Mouse (Mus musculus) WW6 (cell line): ENCODE data around the gene Tpsg1.
A peak's percentile ranks its signal among the peaks of the same experiment; 100 is the strongest.

ENCODE experiments used
- DNase-seq: peaks from one replicate; pipeline ENCODE4 v3.0.0-alpha.2; 2013; ENCODE audit warnings: low read depth, low spot score

Gene Tpsg1

DNA sequence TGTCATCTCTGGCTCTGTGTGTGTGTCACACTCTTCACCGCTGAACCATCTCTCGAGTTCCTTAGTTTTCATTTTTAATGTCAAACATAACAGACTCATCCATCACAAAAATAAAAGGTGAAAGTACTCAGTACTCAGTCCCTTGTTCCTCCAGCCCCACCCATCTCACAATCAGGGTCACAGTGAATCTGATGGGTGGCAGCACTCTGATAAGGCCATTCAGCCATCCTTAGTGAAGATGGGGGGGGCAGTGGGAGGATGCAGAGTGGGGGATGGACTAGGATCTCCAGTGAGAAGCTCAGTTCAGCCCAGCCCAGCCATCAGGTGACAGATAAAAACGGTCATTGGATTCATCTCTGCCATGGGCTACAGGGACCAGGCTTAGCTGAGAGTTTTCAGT is at the start of gene Tpsg1:
TSS of gene Tpsg1 (plus strand) at position 301 of the 400 bp plus-strand sequence.
- no peak for DNase-seq

DNA sequence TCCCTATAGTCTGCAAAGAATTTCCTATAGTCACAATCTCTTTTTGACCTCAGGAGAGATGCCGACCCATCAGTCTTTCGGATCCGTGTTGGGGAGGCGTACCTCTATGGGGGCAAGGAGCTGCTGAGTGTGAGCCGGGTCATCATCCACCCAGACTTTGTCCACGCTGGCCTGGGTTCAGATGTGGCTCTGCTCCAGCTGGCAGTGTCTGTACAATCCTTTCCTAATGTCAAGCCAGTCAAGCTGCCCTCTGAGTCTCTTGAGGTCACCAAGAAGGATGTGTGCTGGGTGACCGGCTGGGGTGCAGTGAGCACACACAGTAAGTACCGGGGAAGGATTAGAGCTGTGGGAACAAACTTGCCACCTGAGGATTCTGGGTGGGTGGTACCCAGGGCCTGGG is 48.3 kb upstream of the Tpsg1 start:
- no peak for DNase-seq

DNA sequence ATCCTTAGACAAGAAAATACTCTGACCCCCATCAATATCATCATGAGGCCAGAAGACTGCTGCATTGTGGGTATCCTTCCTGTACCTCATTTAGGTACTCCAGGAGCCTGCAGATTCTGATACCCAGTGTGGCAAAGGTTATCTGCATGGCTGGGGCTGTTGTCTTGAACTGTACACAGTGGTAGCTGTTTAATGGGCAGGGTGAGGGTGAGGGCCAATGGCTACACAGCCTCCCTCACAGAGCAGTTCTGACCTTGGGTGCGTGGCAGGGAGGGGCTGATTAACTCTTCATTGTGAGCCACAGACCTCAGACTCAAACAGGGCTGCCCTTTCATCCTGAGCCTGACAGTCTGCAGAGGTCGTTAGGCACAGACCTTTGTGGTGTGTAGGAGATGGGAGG is 46.1 kb upstream of the Tpsg1 start:
- no peak for DNase-seq

DNA sequence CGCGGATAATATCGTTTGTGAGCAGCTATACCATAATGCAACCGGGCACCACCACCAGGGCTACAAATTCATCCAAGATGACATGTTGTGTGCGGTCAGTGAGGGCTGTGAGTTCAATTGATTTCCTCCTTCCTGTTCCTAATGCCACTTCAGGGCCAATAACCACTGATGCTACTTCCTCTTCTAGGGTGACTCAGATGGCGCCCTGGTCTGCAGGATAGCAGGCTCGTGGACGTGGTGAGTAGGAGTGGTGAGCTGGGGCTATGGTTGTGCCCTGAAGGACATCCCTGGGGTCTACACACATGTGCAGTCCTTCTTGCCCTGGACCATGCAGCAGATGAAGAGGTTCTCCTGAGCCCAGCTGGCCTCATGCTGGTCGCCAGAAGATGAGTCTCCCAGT is 36.8 kb upstream of the Tpsg1 start:
- no peak for DNase-seq

DNA sequence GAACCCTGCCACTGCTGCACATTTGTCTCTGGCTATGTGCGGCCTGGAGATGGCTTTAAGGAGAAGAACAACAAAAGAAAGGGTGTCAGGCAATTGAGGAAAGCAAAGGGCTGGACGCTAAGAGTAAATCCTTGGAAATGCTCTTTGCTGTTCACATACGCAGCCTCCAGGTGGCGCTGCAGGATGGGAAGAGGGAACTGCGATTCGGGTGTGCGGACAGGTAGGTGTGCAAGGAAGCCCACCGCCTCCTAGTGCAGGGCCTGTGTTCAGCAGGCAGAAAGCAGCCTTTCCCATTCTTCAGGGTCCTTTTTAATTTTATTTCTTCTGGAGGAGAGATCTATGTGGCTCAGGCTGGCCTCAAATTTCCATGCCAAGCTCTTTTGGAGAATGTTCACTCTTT is 35.1 kb upstream of the Tpsg1 start:
- peak; percentile 45 for DNase-seq

DNA sequence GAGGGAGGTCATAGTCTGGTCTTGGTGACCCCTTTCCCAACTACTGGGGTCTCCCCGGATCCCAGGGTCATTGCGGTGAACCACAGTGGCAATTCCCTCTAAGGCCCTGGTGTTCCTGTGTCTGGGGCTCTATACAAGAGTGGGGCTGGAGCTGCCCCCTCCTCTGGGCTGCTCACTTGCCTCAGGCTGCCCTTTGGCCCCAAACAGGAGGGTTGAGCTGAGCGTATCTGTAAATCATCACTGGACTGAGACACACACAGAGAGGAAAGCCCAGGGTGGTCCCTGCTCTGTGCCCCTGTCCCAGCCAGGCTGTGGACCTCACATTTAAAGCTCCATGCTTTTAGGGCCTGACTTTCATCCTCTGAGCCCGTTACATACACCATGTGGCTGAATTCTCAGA is 30.9 kb upstream of the Tpsg1 start:
- no peak for DNase-seq

DNA sequence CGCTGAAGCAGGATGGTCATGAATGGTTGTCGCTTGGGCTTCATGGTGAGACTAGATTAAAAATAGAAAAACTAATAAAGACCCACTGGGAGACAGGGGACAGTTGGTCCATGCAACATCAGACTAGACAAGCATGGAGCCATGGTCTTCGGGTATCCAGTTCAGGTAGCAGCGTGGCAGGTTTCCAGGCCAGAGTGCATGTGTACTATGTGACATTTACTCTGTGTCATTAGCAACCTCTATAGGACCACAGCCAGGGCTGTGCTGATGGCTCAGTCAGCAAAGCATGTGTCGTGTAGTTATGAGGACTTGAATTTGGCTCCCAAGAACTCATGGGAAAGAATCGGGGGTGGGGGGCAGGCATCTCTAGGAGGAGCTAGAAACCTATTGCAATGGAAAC is 29.1 kb upstream of the Tpsg1 start:
- DNase-seq, result no peak

DNA sequence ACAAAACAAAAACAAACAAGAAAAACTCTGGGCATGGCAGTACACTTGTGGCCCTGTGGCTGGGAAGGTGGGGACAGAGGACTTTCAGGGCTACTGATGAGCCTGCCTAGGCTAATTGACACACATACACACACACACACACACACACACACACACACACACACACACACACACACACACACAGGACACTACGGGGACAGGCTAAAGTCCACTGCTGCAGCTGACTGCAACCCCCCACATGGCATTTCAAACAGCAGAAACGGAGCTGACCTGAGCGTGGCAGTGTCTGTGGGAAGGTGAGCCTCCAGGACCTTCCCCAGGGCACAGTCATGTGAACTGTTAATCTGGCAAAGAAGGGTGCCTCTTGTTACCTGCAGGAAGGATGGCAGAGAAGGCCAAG is 27.6 kb upstream of the Tpsg1 start:
- no peak for DNase-seq

DNA sequence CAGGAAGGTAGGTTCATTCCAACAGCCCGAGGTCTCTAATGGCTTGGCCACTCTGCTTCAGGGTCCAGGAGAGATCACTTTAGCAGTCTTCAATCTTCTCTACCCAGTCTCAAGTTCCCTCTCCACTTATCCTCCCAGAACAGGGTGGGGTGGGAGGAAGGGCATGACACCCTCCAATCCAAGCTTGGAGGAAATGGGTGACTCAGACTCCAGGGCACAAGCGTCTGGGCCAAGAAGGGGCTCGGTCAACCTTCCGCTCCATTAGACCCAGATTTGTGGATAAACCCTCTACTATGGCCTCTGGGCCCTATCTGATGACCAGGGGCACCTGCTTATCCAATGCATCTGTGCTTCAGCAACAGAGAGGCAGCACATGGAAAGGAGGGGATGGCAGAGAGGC is 23.6 kb upstream of the Tpsg1 start, which contains the start of gene Tpsab1:
TSS of gene Tpsab1 (minus strand) at position 101 of the 400 bp plus-strand sequence.
- DNase-seq, result no peak

DNA sequence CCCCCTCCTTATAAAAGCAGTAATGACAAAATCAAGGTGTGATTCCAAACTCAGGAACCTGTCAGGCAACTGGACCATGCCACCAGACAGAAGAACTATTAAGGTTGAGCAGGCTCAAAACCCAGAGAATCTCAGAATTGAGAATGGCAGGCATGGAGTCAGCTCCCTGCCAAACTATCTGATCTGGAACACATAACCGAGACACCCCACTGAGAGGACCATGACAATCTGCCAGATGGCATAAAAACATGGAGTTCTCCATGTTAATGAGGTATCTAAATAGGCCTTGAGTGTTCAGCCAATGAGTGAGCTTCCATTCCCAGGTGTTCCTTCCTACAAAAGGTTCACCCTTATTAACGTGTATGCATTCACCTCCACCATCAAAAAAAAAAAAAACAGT is 7.8 kb upstream of the Tpsg1 start:
- no peak for DNase-seq

DNA sequence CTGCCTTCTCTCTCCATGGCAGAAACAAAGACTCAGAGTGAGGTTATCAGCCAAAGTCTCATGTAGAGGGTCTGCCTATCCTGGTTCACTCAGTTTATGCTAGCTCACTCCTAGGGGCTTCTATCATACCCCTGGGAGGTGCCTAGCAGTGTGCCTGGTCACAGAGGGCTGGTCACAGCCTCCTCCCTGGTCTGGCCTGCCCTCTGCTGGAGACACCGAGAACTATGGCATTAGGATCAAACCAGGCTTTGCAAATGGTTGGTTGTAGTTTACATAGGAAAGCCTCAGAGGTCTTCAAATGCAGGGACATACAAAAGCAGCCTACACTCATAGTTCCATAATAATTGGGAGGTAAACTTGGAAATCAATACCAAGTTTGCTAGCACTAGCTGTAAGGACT is 5.3 kb upstream of the Tpsg1 start:
- peak; percentile 47 for DNase-seq

DNA sequence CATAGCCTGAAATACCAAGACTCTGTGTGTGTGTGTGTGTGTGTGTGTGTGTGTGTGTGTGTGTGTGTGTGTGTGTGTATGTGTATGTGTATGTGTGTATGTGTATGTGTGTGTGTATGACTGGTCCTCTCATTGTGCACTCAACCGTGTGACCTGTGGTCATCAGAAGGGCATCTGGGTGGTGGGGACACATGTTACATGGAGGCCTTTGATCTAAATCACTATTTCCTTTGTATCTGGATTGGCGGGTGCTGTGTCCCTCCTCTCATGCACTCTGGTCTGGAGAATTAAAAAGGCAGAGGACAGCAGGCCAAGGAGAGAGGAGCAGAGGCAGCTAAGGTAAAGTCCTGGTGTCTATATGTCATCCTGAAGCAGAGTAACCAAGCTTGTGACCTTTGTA is 3.1 kb upstream of the Tpsg1 start, which contains the start of gene Tpsb2:
TSS of gene Tpsb2 (plus strand) at position 301 of the 400 bp plus-strand sequence.
- no peak for DNase-seq

DNA sequence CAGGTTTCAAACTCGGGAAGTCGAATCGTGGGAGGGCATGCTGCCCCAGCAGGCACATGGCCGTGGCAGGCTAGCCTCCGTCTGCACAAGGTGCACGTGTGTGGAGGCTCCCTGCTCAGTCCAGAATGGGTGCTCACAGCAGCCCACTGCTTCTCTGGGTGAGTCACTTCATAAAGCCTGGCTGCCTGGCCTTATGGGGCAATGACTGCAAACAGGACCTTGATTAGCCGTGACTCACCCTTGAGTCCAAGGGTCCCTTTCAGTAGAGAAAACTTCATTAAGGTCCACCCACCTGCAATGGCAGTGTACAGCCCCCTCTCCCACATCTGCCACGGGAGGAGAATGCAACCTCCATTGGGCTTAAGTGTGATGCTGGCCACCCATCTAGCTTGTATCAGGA is 3.4 kb downstream of the Tpsg1 start:
- DNase-seq, result no peak

DNA sequence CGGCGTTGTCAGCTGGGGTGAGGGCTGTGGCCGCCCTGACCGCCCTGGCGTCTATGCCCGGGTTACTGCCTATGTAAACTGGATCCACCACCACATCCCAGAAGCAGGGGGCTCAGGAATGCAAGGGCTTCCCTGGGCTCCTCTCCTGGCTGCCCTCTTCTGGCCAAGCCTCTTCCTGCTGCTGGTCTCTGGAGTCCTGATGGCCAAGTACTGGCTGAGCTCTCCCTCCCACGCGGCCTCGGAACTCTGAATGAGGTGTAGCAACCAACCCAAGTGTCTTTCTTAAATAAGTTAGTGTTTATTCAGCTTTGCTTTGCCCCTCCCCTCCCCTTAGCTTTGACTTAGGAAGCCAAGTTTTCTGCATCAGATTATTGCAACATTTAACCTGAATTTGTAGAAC is 4.9 kb downstream of the Tpsg1 start:
- no peak for DNase-seq

DNA sequence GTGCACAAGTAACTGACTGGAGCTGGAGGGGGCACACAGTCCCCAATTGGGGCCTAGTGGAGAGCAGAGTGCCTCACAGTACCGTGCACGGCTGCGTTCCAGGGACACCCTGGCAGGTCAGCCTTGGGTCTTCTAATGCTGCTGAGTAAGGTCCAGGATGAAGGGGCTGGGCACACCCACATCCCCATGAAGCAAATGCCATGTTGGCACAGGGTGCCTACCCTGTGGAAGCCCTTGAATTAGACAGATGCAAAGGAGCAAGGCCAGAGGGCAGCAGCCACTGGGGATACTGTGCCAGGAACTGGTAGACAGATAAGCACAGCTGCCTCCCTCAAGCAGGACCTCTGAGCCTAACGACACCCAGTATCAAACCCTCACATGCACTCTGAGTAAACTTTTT is 25.5 kb downstream of the Tpsg1 start:
- DNase-seq, result no peak

DNA sequence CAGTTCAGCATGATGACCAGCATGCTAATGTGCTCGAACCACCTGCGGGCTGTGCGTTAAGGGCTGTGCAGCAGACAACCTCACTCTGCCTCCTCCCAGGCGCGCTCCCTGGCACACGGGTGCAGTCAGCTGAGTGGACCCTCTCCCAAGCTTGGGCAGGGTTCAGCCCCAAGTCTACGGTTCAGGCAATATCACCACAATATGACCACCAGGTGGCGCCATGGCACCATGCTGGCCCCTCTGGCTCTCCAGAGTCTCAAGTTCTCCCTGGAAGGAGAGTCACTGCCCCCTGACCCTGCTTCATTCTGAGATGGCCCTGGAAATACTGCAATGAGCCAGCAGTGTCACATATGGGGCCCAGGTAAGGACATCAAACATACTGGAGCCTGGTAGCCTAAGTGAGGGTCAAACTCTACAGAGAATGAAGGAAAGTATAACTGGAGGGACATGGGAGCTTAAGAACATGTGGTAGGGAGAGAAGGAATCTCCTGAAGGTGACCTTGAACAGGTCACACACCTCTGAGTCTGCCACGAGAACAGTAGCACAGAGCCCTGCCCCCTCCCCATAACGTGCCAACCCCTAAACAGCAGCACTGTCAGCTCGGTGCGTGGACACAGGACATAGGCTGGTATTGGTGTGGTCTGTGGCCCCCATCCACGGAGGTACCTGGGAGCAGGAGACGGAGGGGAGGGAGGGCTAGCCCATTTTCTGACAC is 28.9 kb downstream of the Tpsg1 start:
- DNase-seq, result peak; percentile 49

DNA sequence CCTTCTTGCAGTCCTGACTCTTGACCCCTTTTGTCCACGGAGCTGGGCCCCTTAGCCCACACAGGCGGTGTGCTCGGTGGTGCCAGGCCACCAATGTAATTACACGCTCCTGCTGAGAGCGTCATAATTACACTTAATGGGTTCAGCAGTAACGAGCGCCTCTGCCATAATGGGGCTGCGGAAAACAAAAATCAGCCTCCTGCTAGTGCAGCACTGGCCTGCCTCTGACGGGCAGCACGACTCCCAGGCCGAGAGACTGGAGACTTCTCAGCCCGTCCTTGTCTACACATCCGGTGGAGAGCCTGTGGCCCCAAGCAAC is 29.4 kb downstream of the Tpsg1 start:
- no peak for DNase-seq

DNA sequence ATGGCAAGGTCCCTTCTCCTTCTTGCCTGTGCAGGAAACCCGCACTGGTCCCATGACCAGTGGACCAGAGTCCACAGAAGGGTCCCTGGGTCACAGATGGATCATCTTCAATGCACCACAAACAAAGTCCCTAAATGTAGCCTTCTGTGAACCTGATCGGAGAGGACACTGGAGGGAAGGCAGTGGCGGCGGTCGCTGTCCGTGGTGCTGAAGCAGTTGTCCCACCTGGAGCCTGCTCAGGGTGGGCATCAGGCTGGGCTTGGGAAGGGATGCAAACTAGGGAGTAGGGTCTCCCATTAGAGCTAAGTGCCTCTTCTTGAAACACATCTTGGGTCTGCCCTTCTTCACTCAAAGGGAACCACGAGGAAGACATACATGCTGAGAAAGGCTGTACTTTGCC is 31.4 kb downstream of the Tpsg1 start:
- no peak for DNase-seq

DNA sequence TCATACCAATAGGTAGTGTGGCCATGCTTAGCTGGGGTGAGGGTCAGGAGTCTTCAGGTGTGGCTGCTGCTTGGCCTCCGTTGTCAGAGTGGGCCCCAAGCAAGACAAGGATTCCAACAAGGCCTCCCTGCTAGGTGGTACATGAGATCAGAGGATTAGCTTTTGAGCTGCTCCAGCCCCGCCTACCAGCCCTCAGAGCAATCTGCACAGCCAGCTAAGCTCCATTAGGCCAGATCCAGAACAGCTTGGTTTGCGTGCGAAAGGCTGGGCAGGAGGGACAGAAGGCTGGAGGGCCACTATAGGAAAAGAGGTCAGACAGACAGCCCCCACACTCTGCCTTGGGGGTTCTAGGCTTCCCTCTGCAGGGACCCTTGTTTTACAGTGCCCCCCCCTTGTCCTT is 32.4 kb downstream of the Tpsg1 start:
- no peak for DNase-seq

DNA sequence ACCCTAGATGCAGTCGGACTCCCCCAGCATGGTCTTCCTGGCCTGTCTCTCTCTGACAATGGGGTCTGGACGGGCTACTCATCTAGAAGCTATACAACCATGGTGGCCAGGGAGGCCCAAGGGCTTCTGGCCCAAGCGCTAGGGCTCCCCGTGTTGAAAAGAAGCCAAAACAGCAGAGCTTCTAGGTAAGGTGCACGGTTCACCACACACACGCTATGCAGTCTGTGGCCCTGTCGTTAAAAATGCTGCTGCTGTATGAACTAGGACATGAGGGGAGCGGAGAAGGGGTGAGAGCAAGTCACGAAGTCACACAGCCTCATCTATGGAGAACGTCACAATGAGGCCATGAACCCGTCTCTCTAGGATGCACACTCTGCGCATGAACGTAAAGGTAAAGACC is 33.2 kb downstream of the Tpsg1 start:
- DNase-seq, result no peak

DNA sequence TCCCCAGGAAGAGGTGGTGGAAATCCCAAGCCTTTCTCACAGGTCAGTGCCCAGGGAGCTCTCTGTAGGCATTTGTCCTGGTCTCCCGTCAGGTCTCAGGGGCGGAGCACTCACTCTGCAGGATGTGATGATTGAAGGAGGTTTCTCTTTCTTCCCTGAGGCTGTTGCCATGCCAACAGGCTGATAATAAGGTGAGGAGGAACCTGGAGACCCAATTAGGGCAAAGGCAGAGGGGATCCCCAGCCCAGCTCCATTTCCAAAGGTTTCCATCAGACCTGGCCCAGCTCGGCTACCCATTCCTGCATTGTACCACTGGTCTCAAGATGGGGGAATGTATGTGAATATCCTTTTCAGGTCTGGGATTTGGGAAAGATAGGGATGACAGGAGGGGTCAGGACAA is 35.1 kb downstream of the Tpsg1 start:
- no peak for DNase-seq

DNA sequence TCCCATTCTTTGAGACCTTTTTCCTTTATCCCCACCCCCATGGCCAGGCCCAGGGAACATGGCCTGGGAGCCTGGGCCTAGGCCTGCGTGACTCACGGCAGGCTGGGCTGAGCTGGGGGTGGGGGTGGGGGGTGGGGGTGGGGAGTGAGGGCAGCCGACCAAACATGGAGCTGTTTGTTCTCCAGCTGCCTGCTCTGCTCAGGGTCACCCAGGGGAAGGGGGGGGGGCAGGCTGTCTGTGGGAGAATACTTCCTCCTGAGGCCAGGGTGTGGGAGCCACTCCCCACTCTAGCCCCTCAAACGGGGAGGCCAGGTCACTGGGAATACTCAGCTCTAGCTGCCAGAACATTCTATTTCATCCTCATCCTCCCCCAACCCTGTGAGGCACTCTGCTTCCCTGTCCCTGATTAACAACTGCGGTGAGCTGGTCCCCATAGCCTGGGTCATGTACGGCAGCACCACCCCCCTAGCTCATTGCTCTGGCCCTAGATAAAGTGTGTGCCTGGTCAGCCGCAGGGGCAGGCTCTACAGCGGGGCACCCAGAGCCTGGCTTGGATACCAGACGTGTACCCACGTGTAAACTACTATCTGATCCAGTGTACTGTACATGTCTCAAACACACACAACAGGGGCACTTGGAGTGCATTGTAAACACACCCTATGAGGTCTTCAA is 36.3 kb downstream of the Tpsg1 start:
- DNase-seq, result no peak

DNA sequence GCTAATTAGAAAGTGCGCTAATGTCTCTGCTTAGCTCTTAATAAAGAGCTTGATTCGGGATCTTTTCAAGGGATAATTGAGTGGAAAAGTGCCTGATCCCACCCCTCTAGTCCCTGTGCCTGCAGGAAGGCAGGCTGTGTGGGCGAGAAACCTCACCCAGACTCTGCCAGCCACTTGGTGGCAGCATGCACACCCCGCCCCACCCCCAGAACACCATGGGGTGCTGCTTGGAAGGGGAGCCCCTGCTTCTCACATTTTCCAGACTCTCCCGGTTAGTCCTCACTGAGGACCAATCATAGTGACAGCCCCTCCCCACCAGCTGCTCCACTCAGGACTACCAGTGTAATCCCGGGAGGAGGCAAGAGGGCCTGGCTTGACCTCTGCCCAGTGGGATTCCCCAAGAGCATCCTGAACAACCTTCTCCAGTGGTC is 37.0 kb downstream of the Tpsg1 start:
- DNase-seq, result no peak

DNA sequence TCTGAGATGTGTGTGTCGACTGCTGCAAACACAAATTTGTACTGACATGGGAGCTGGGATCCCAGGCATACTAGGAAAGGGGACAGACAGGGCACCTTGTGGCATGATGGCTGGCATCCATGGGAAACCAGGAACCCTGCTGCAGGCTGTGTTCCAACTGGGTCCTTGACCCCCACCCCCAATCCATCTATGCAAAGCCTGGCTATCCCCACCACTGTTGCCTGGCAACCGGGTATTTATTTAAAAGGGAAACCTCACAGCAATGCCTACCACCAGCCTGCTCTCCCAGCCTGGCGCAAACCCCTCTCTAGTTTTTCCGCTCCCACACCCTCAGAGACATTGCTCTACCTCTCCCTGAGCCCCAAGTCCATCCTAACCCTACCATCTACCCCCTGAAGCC is 38.3 kb downstream of the Tpsg1 start:
- DNase-seq, result no peak
